Comparison of ENCODE assay signal across 27 mouse cellular contexts in genomic region chr3:146029234-146029633, GRCm38 (mm10). TPM values are rescaled to one million over a fixed set of nuclear protein-coding genes. Genes with fewer than 3 reads are reported as not detected.
A peak's percentile ranks its signal among the peaks of the same experiment; 100 is the strongest.
DNase-seq lines count a peak whose midpoint lies in the region; ATAC-seq and TF ChIP-seq lines count a peak whose summit lies in the region.
"Had no signal": no experiment of that assay in that cellular context is flagged by ENCODE, and none has a peak within 500 bp of the region (broad histone marks: within the 10 kb centered on the region; RNA-seq: fewer than 3 reads in every experiment).

No protein-coding gene starts in this region.

- DNase-seq in heart, adult 11 months, result peak; percentile 74
- no peak for DNase-seq in liver, embryonic 11.5 days (ENCODE audit: low spot score)
- DNase-seq in liver, postnatal 0 days, result peak; percentile 31
- no peak for DNase-seq in hindbrain, postnatal 0 days (ENCODE audit: low spot score)
- no peak for DNase-seq in forebrain, embryonic 10.5 days (ENCODE audit: extremely low spot score, low spot score)
- DNase-seq: adrenal gland, adult 8-10 months; adrenal gland, postnatal 25 days; cerebellum, adult 11-12 months; cerebellum, adult 8-10 months; cerebellum, postnatal 10 days; cerebellum, postnatal 36 days; embryo, embryonic 11 days; gastrocnemius, adult 2 months; gastrocnemius, postnatal 14 days; heart, adult 18-20 months; heart, postnatal 14 days; heart, postnatal 4 days had no signal

- no peak for TF ChIP-seq CTCF in liver, postnatal 0 days (IDR thresholded peaks at IDR 0.05; ENCODE audit: low read depth)
- no peak for TF ChIP-seq CTCF in hindbrain, postnatal 0 days (IDR thresholded peaks at IDR 0.05; ENCODE audit: low read depth)

- no peaks in the 10 kb centered on the region for H3K9me3 ChIP-seq in heart, embryonic 11.5 days (replicated peaks; ENCODE audit: control insufficient read depth, low read length)
- no peaks in the 10 kb centered on the region for H3K9me3 ChIP-seq in liver, embryonic 12.5 days (replicated peaks)
- no peaks in the 10 kb centered on the region for H3K9me3 ChIP-seq in liver, embryonic 11.5 days (ENCODE audit: control insufficient read depth, low read length)
- no peaks in the 10 kb centered on the region for H3K9me3 ChIP-seq in liver, postnatal 0 days (ENCODE audit: low read length)
- H3K9me3 ChIP-seq in hindbrain, postnatal 0 days (ENCODE audit: low read length), result no peaks in the 10 kb centered on the region
- H3K9me3 ChIP-seq in forebrain, embryonic 10.5 days, result no peaks in the 10 kb centered on the region
- H3K9me3 ChIP-seq: embryonic facial prominence, embryonic 13.5 days; forebrain, embryonic 13.5 days; heart, embryonic 13.5 days had no signal

- no peak overlapping the region for H3K9ac ChIP-seq in heart, embryonic 11.5 days (ENCODE audit: low read depth, low read length)
- no peak overlapping the region for H3K9ac ChIP-seq in liver, embryonic 12.5 days
- H3K9ac ChIP-seq in liver, embryonic 11.5 days (ENCODE audit: low read depth, low read length), result no peak overlapping the region
- H3K9ac ChIP-seq in liver, postnatal 0 days (replicated peaks), result no peak overlapping the region
- no peak overlapping the region for H3K9ac ChIP-seq in hindbrain, postnatal 0 days (replicated peaks; ENCODE audit: low read length)
- H3K9ac ChIP-seq: embryonic facial prominence, embryonic 13.5 days; forebrain, embryonic 13.5 days; heart, embryonic 13.5 days; hindbrain, embryonic 14.5 days had no signal

- ATAC-seq in heart, embryonic 11.5 days (replicated peaks; ENCODE audit: insufficient number of reproducible peaks, low FRiP score, low TSS enrichment), result no peak
- 0 out of 2 replicates have a peak, but pooled peaks have one; percentile 38 for ATAC-seq in liver, embryonic 12.5 days
- ATAC-seq in liver, embryonic 11.5 days (replicated peaks; ENCODE audit: low FRiP score), result no peak
- peak; percentile 89 for ATAC-seq in liver, postnatal 0 days
- no peak for ATAC-seq in hindbrain, postnatal 0 days
- ATAC-seq: activated CD4-positive, CD25-positive, alpha-beta regulatory T cell, adult 4 months; forebrain, embryonic 13.5 days; forebrain, embryonic 16.5 days had no signal

- WGBS in heart, embryonic 11.5 days (ENCODE audit: insufficient replicate concordance), result 81% methylated on average over 3 of the region's 3 CpGs
- 57% methylated on average over 3 of the region's 3 CpGs for WGBS in liver, embryonic 12.5 days (ENCODE audit: insufficient replicate concordance)
- WGBS in liver, embryonic 11.5 days, result 69% methylated on average over 3 of the region's 3 CpGs
- 39% methylated on average over 3 of the region's 3 CpGs for WGBS in liver, postnatal 0 days (ENCODE audit: insufficient replicate concordance)
- WGBS in hindbrain, postnatal 0 days, result 84% methylated on average over 3 of the region's 3 CpGs
- 81% methylated on average over 3 of the region's 3 CpGs for WGBS in forebrain, embryonic 10.5 days

- 0 out of 2 replicates have a peak, but pooled peaks have one; percentile 18 for TF ChIP-seq EP300 in liver, postnatal 0 days (IDR thresholded peaks at IDR 0.05; ENCODE audit: low read depth)

- no peaks in the 10 kb centered on the region for H3K27me3 ChIP-seq in heart, embryonic 11.5 days (ENCODE audit: control insufficient read depth, insufficient read depth, low read length)
- peaks cover 5% of the 10 kb centered on the region; the same call in 1 of the 2 replicates for H3K27me3 ChIP-seq in liver, embryonic 12.5 days (replicated peaks)
- H3K27me3 ChIP-seq in liver, embryonic 11.5 days (replicated peaks; ENCODE audit: control insufficient read depth, insufficient read depth, low read length), result no peaks in the 10 kb centered on the region
- no peaks in the 10 kb centered on the region for H3K27me3 ChIP-seq in liver, postnatal 0 days (ENCODE audit: insufficient read depth, low read length)
- no peaks in the 10 kb centered on the region for H3K27me3 ChIP-seq in hindbrain, postnatal 0 days (ENCODE audit: insufficient read depth, low read length)
- H3K27me3 ChIP-seq in forebrain, embryonic 10.5 days (ENCODE audit: poor library complexity, severe bottlenecking), result peaks cover 4% of the 10 kb centered on the region; the same call in 1 of the 2 replicates
- H3K27me3 ChIP-seq: embryonic facial prominence, embryonic 13.5 days; forebrain, embryonic 13.5 days; heart, embryonic 13.5 days had no signal

- H3K4me1 ChIP-seq in heart, embryonic 11.5 days (ENCODE audit: control insufficient read depth, insufficient read depth, low read length), result peaks cover 17% of the 10 kb centered on the region
- H3K4me1 ChIP-seq in liver, embryonic 12.5 days, result peaks cover 8% of the 10 kb centered on the region; the same call in 1 of the 2 replicates
- H3K4me1 ChIP-seq in liver, embryonic 11.5 days (replicated peaks; ENCODE audit: control insufficient read depth, insufficient read depth, low read length), result 0 out of 2 replicates have a peak, but pooled peaks cover 4% of the 10 kb centered on the region
- peaks cover 13% of the 10 kb centered on the region; the same call in 1 of the 2 replicates for H3K4me1 ChIP-seq in liver, postnatal 0 days (ENCODE audit: insufficient read depth)
- H3K4me1 ChIP-seq in hindbrain, postnatal 0 days (ENCODE audit: insufficient read depth, low read length), result no peaks in the 10 kb centered on the region
- H3K4me1 ChIP-seq in forebrain, embryonic 10.5 days, result peaks cover 19% of the 10 kb centered on the region

- 0 out of 2 replicates have a peak, but pooled peaks cover 3% of the 10 kb centered on the region for H3K36me3 ChIP-seq in heart, embryonic 11.5 days (ENCODE audit: control insufficient read depth, insufficient read depth, low read length)
- no peaks in the 10 kb centered on the region for H3K36me3 ChIP-seq in liver, embryonic 12.5 days
- H3K36me3 ChIP-seq in liver, embryonic 11.5 days (ENCODE audit: control insufficient read depth, insufficient read depth, low read length), result no peaks in the 10 kb centered on the region
- no peaks in the 10 kb centered on the region for H3K36me3 ChIP-seq in liver, postnatal 0 days (replicated peaks; ENCODE audit: insufficient read depth, low read length)
- H3K36me3 ChIP-seq in hindbrain, postnatal 0 days (ENCODE audit: insufficient read depth, low read length), result no peaks in the 10 kb centered on the region
- H3K36me3 ChIP-seq in forebrain, embryonic 10.5 days (replicated peaks), result peaks cover 7% of the 10 kb centered on the region

- no peak overlapping the region for H3K4me2 ChIP-seq in heart, embryonic 11.5 days
- H3K4me2 ChIP-seq in liver, embryonic 12.5 days, result no peak overlapping the region
- H3K4me2 ChIP-seq in liver, embryonic 11.5 days, result no peak overlapping the region
- H3K4me2 ChIP-seq in liver, postnatal 0 days (ENCODE audit: low read depth, low read length), result no peak overlapping the region
- H3K4me2 ChIP-seq in hindbrain, postnatal 0 days (ENCODE audit: low read depth, low read length), result no peak overlapping the region
- H3K4me2 ChIP-seq: embryonic facial prominence, embryonic 13.5 days; forebrain, embryonic 13.5 days; heart, embryonic 13.5 days; hindbrain, embryonic 14.5 days had no signal

- no peak overlapping the region for H3K4me3 ChIP-seq in heart, embryonic 11.5 days (ENCODE audit: low read depth, low read length)
- no peak overlapping the region for H3K4me3 ChIP-seq in liver, embryonic 12.5 days
- no peak overlapping the region for H3K4me3 ChIP-seq in liver, embryonic 11.5 days (ENCODE audit: low read depth, low read length)
- no peak overlapping the region for H3K4me3 ChIP-seq in liver, postnatal 0 days (ENCODE audit: low read depth, low read length)
- no peak overlapping the region for H3K4me3 ChIP-seq in hindbrain, postnatal 0 days (ENCODE audit: low read length)
- H3K4me3 ChIP-seq in forebrain, embryonic 10.5 days, result no peak overlapping the region
- H3K4me3 ChIP-seq: embryonic facial prominence, embryonic 10.5 days; embryonic facial prominence, embryonic 13.5 days; erythroblast, embryonic 14.5 days; forebrain, embryonic 13.5 days; gastrocnemius, adult 2 months; heart, embryonic 13.5 days had no signal

- H3K27ac ChIP-seq in heart, embryonic 11.5 days (ENCODE audit: low read depth, low read length), result no peak overlapping the region
- peak overlapping the region; percentile 58; the same call in 1 of the 2 replicates for H3K27ac ChIP-seq in liver, embryonic 12.5 days
- H3K27ac ChIP-seq in liver, embryonic 11.5 days (ENCODE audit: low read depth, low read length), result no peak overlapping the region; the same call in 1 of the 2 replicates
- H3K27ac ChIP-seq in liver, postnatal 0 days (ENCODE audit: low read depth), result peak overlapping the region; percentile 72
- no peak overlapping the region for H3K27ac ChIP-seq in hindbrain, postnatal 0 days
- no peak overlapping the region for H3K27ac ChIP-seq in forebrain, embryonic 10.5 days
- H3K27ac ChIP-seq: embryonic facial prominence, embryonic 10.5 days; embryonic facial prominence, embryonic 13.5 days; forebrain, embryonic 13.5 days; gastrocnemius, adult 2 months; heart, embryonic 13.5 days; hindbrain, embryonic 14.5 days had no signal

RNA-seq across cellular contexts. Expression of gene Syde2, which starts 41.6 kb away (rescaled TPM):
- 5.3 and 5.8 TPM in 2 replicates for polyA plus RNA-seq in heart, embryonic 11.5 days (2014; fragmentation: Nextera tagmentation; extraction: Ambion mirVana)
- polyA plus RNA-seq in liver, embryonic 12.5 days (2016; fragmentation: Nextera tagmentation; extraction: Ambion mirVana), result 1.3 and 1.4 TPM in 2 replicates
- 1.7 and 2.1 TPM in 2 replicates for polyA plus RNA-seq in liver, embryonic 11.5 days (2014; fragmentation: Nextera tagmentation; extraction: Ambion mirVana)
- polyA plus RNA-seq in liver, postnatal 0 days (2015; fragmentation: Nextera tagmentation; extraction: Ambion mirVana), result 0.47 and 0.70 TPM in 2 replicates
- total RNA-seq in hindbrain, postnatal 0 days (2014; rRNA removed), result 4.7 and 5.1 TPM in 2 replicates
- polyA plus RNA-seq in hindbrain, postnatal 0 days (2015; fragmentation: Nextera tagmentation; extraction: Ambion mirVana), result 0.47 and 0.61 TPM in 2 replicates
- 1.2 and 1.5 TPM in 2 replicates for polyA plus RNA-seq in forebrain, embryonic 10.5 days (2016; fragmentation: Nextera tagmentation; extraction: Ambion mirVana)
- polyA plus RNA-seq: activated CD4-positive, CD25-positive, alpha-beta regulatory T cell, adult 4 months; erythroblast, embryonic 14.5 days had no signal

Comparison
In these comparisons a context has a peak if more than half of its experiments do, and no peak if none do; other contexts are left out.
1. DNase-seq: peak in heart, adult 11 months (single experiment) and liver, postnatal 0 days (single experiment); none in liver, embryonic 11.5 days (single experiment), hindbrain, postnatal 0 days (single experiment) and forebrain, embryonic 10.5 days (single experiment).
2. ATAC-seq: peak in liver, embryonic 12.5 days (single experiment) and liver, postnatal 0 days (single experiment); none in heart, embryonic 11.5 days (single experiment), liver, embryonic 11.5 days (single experiment) and hindbrain, postnatal 0 days (single experiment).
3. H3K27ac ChIP-seq: peak in liver, embryonic 12.5 days (single experiment) and liver, postnatal 0 days (single experiment); none in heart, embryonic 11.5 days (single experiment), liver, embryonic 11.5 days (single experiment), hindbrain, postnatal 0 days (single experiment) and forebrain, embryonic 10.5 days (single experiment).